Mouse (Mus musculus) liver, adult 2 months (tissue): ENCODE measurements around the gene Kpna7.

Experiments
- CTCF ChIP-seq: fragments of 200-500 bp; IDR thresholded peaks from 2 replicates; pipeline ENCODE4 v1.5.1; 2011; ENCODE audit warnings: low read depth, low read length, control low read depth
- POLR2A ChIP-seq: fragments of 200-500 bp; IDR thresholded peaks from 2 replicates; pipeline ENCODE4 v1.6.1; 2011; ENCODE audit warnings: low read length, control low read depth; ENCODE audit not compliant: insufficient read depth; ENCODE audit errors: extremely low read depth

DNA sequence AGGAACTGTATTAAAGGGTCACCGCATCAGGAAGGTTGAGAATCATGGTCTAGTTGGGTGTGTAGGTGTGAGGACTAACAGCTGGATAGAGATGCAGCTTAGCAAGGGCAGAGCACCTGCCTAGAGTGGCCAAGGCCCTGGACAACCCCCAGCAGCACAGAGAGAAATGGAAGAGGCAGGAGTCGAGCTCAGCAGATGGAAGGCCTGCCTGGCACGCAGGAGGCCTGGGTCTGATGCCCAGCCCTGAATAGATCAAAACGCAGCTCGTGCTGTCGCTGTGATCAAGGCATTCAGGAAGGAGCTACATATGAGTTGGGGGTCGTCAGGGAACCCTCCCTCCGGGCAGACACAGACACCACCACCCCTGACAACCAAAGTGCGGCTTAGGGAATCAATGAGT, 125.6 kb downstream of the Kpna7 start:
- no peak for TF ChIP-seq POLR2A
- TF ChIP-seq CTCF = no peak
